Mouse (Mus musculus): ENCODE data around the gene Zbtb46. TPM values are rescaled to one million over a fixed set of nuclear protein-coding genes. Genes with fewer than 3 reads are reported as not detected.

The Zbtb46 gene
- polyA plus RNA-seq, 1 experiment from 2014 or later = 15.5 TPM

DNA sequence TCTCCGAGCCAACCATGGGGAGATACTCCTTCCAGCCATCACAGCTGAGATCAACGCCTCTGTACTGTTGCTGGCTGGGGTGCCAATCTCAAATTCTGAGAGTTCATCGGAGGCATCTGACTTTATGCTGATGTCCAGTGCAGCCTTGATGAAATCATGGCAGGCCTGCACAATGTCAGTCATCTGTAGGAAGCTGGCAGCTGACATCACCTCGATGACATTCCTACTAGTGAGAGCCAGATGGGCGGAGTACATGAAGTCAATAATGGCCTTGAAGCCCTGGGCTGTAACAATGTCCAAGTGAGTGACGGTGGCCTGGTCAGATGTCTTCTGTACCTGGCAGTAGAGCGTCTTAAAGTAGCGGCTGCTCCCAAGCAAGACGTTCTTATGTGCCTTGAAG, 35.4 kb downstream of the Zbtb46 start:
- 86% methylated on average over 9 of the region's 9 CpGs for WGBS (ENCODE audit: insufficient replicate concordance)
- Histone ChIP-seq H3K9me3 (replicated peaks) (no peaks in the 10 kb centered on the region), H3K27me3 (replicated peaks) (no peaks in the 10 kb centered on the region), H3K36me3 (peaks cover 27% of the 10 kb centered on the region), H3K4me3 (no peak overlapping the region), H3K27ac (0 out of 2 replicates have a peak overlapping the region, but pooled peaks have one; percentile 38), H3K4me2 (no peak overlapping the region), H3K4me1 (peaks cover 82% of the 10 kb centered on the region), H3K9ac (no peak overlapping the region)
- ATAC-seq = no peak

DNA sequence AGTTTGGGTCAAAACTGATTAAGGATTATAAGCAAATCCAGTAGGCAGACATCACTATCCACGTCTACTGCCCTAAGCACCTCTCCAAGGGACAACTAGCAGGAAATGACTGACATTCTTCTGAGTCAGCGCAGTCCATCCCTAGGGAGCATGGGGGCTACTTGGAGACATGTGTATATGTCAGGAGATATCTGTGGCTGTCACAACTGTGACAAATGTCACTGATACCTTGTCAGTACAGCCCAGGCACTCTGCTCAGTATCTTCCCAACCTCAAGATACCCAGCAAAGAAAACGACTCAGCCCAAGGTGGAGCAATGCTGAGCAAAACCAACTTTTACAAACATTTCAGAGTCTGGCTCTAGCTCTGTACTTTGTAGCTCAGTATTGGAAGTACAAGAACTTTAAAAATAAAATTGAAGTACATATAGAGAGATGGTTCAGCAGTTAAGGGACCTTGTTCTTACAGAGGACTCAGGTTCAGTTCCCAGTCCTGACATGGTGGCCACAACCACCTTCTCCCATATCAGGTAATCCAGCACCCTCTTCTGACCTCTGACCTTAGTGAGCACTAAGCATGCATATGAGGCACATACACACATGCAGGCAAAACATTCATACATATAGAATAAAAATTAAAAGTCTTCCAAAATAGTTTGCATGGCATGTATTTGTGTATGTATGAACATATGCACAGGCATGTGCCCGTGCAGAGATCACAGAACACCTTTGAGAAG, 38.2 kb downstream of the Zbtb46 start:
- Histone ChIP-seq H3K9me3 (replicated peaks) (no peaks in the 10 kb centered on the region), H3K4me3 (peak overlapping the region; percentile 1; the same call in 1 of the 2 replicates), H3K36me3 (peaks cover 41% of the 10 kb centered on the region), H3K9ac (peak overlapping the region; percentile 9; the same call in 1 of the 2 replicates), H3K4me2 (peak overlapping the region; percentile 51), H3K27ac (peak overlapping the region; percentile 84), H3K4me1 (peaks cover 97% of the 10 kb centered on the region), H3K27me3 (replicated peaks) (no peaks in the 10 kb centered on the region)
- peak; percentile 84 for ATAC-seq
- WGBS (ENCODE audit: insufficient replicate concordance) = 30% methylated on average over 4 of the region's 4 CpGs

DNA sequence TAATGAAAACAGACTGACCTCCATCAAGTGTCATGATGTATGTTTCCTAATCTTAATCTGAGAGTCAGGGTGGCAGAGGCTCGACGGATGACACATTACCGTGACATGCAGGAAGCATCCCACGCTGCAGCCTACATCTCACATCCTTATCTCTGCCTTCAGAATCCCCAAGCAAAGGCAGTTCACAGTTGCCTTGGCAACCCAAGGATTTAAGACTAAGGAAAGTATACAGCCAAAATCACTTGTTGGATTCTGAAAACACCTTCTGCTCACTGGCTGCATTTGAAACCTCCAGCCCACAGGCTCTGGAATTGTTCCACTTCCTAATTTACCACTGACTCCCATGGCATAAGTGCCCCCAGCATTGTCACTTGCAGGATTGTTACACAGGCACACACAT, 38.8 kb downstream of the Zbtb46 start:
- Histone ChIP-seq H3K4me2 (peak overlapping the region; percentile 51), H3K36me3 (peaks cover 45% of the 10 kb centered on the region), H3K27ac (peak overlapping the region; percentile 84), H3K4me3 (peak overlapping the region; percentile 1; the same call in 1 of the 2 replicates), H3K27me3 (replicated peaks) (no peaks in the 10 kb centered on the region), H3K9ac (peak overlapping the region; percentile 9; the same call in 1 of the 2 replicates), H3K9me3 (replicated peaks) (no peaks in the 10 kb centered on the region), H3K4me1 (peaks cover 96% of the 10 kb centered on the region)
- 16% methylated on average over 4 of the region's 4 CpGs for WGBS (ENCODE audit: insufficient replicate concordance)
- peak; percentile 23; the same call in 1 of the 2 replicates for ATAC-seq

DNA sequence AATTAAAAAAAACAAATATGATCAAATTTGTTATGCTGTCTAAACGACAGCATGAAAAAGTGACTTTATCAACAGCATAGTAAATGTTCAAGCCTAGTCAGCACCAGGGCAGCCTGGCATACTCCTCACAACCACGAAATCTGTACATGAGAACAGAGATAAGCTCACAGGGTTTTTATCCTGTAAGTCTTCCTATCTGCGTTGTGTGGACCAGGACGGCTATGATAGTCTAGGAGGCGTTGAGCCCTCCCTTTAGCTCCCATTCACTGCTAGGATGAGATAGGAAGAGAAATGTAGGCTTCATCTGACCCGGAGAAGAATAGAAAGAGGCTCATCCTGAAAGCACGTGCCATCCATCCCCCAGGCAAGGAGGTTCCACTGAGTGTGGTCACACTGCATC, 39.9 kb downstream of the Zbtb46 start:
- H3K27me3 ChIP-seq (replicated peaks) = no peaks in the 10 kb centered on the region
- H3K4me2 ChIP-seq = peak overlapping the region; percentile 51
- H3K4me1 ChIP-seq = peaks cover 86% of the 10 kb centered on the region
- peak overlapping the region; percentile 84 for H3K27ac ChIP-seq
- ATAC-seq = peak; percentile 87
- H3K36me3 ChIP-seq = peaks cover 44% of the 10 kb centered on the region
- 16% methylated on average over 7 of the region's 7 CpGs for WGBS (ENCODE audit: insufficient replicate concordance)
- no peak overlapping the region; the same call in 1 of the 2 replicates for H3K9ac ChIP-seq
- H3K4me3 ChIP-seq = 0 out of 2 replicates have a peak overlapping the region, but pooled peaks have one; percentile 3
- H3K9me3 ChIP-seq (replicated peaks) = no peaks in the 10 kb centered on the region

DNA sequence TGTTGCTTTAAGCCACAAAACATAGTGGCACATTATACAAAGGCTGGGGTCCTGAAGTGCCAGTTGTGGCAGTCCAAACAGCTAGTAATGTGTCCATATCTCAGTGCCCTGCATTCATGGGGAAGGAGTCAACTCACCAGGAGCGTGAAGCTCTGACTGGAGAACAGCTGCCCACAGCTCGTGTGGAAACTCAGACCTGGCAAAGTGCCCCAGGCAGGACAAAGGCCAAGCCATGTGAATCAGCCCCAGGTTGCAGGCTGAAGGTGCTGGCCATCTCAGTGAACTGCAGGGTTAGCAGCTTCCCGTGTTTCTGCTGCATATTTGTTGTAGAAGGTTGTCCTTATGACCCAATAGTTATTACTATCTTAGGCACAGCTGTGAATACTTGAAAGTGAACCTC, 43.3 kb downstream of the Zbtb46 start:
- WGBS (ENCODE audit: insufficient replicate concordance) = 67% methylated on average over 3 of the region's 3 CpGs

DNA sequence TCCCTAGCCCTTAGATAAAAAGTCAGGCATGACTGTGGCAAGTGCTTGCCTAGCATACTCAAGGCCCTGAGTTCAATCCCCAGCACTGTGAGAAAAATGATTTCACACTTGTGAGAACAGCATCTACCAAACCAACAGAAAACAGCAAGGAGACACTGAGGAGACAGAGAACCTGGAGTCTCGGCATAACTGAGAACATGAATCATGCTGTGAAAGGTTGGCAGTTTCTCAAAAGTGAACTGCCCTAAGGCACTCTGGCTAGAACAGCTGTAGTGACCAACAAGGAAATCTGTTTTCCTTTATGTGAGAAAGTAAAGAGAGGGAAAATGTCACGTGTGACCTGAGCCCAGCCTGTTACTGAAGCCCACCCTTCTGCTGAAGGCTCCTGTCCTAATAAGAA, 46.1 kb downstream of the Zbtb46 start:
- no peak overlapping the region for H3K4me2 ChIP-seq
- 69% methylated on average over 2 of the region's 2 CpGs for WGBS (ENCODE audit: insufficient replicate concordance)
- no peaks in the 10 kb centered on the region for H3K9me3 ChIP-seq (replicated peaks)
- peaks cover 49% of the 10 kb centered on the region for H3K4me1 ChIP-seq
- H3K4me3 ChIP-seq = no peak overlapping the region
- peaks cover 44% of the 10 kb centered on the region for H3K36me3 ChIP-seq
- H3K9ac ChIP-seq = no peak overlapping the region
- ATAC-seq = no peak
- peak overlapping the region; percentile 46; the same call in 1 of the 2 replicates for H3K27ac ChIP-seq
- H3K27me3 ChIP-seq (replicated peaks) = no peaks in the 10 kb centered on the region

More for the DNA sequence above, 43.3 kb downstream of the Zbtb46 start:
- Histone ChIP-seq H3K9ac (no peak overlapping the region), H3K9me3 (replicated peaks) (no peaks in the 10 kb centered on the region), H3K27ac (no peak overlapping the region), H3K27me3 (replicated peaks) (no peaks in the 10 kb centered on the region), H3K4me1 (peaks cover 69% of the 10 kb centered on the region), H3K4me2 (no peak overlapping the region), H3K36me3 (peaks cover 33% of the 10 kb centered on the region), H3K4me3 (no peak overlapping the region)
- no peak for ATAC-seq

DNA sequence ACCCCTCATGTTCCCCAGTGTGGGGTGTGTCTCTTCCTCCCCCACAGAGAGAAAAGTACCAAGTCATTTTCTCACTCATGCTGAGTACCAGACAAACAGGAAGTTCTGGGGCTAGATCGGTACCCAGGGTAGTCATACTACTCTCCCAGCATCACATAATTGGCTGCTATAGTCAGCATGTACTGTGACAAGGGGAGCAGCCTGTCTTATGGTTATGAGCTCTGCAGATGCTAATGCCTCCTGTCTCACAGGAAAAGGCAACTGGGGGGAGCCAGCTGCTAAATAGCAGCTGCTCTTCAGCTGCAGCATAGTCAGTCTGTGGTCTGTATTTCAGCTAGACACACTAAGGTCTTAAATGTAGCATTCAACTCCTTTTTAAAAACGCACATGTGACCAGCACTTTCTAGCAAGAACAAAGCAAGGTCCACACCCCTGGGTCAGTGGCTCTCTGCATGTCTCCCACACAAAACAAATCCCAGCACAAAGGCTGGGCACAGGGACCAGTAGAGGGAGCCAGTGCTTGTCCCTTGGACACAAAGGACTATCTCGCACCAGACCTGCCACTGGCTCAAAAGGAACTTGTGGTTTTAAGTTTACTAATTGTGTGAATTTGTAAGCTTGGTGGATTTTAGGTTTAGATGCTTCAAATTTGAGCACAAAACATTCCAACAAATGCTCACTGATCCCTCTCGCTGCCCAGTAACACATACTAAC, 48.3 kb downstream of the Zbtb46 start:
- peaks cover 27% of the 10 kb centered on the region for H3K4me1 ChIP-seq
- no peak overlapping the region for H3K9ac ChIP-seq
- H3K27ac ChIP-seq = peak overlapping the region; percentile 49; the same call in 1 of the 2 replicates
- H3K27me3 ChIP-seq (replicated peaks) = no peaks in the 10 kb centered on the region
- H3K36me3 ChIP-seq = peaks cover 44% of the 10 kb centered on the region
- 45% methylated on average over 4 of the region's 4 CpGs for WGBS (ENCODE audit: insufficient replicate concordance)
- no peak overlapping the region for H3K4me2 ChIP-seq
- peak; percentile 67; the same call in 1 of the 2 replicates for ATAC-seq
- H3K9me3 ChIP-seq (replicated peaks) = no peaks in the 10 kb centered on the region
- H3K4me3 ChIP-seq = no peak overlapping the region

DNA sequence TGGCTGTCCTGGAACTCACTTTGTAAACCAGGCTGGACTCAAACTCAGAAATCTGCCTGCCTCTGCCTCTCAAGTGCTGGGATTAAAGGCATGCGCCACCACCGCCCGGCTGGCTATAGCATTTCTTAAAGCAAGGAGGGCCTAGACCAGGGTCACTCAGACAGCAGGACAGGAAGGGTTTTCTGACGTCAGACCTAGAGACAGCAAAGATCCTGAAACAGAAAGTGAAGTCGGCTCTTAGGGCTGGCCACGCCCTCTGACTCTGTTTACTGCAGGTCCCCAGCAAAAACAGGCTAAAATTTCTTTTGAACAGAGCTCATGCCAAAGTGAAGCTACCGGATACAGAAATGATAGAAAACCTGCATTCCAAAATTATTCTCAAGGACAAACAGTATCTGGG, 49.6 kb downstream of the Zbtb46 start:
- Histone ChIP-seq H3K9me3 (replicated peaks) (no peaks in the 10 kb centered on the region), H3K4me3 (no peak overlapping the region), H3K27ac (no peak overlapping the region; the same call in 1 of the 2 replicates), H3K36me3 (peaks cover 55% of the 10 kb centered on the region), H3K9ac (no peak overlapping the region), H3K4me1 (peaks cover 30% of the 10 kb centered on the region), H3K27me3 (replicated peaks) (no peaks in the 10 kb centered on the region), H3K4me2 (no peak overlapping the region)
- 78% methylated on average over 7 of the region's 7 CpGs for WGBS (ENCODE audit: insufficient replicate concordance)
- no peak for ATAC-seq

DNA sequence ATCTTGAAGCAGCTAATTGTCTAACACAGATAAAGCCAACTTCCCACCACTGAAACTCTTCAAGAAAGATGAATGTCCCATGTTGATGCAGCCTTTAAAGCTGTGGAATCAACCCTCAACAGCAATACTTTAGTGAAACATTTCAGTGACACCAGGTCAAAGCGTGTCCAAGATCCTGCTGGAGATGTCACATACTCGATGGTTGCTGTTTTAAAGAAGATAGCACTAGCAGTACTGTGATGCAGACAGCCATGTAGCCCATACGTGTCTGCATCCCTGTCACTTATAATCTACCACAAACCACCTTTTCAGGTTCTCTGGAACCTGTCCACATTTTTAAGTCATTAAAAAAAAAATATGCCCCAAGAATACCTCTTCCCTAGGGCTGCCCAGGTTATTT, 55.5 kb downstream of the Zbtb46 start:
- Histone ChIP-seq H3K9me3 (replicated peaks) (no peaks in the 10 kb centered on the region), H3K27ac (no peak overlapping the region)
- WGBS (ENCODE audit: insufficient replicate concordance) = 64% methylated on average over 3 of the region's 3 CpGs

DNA sequence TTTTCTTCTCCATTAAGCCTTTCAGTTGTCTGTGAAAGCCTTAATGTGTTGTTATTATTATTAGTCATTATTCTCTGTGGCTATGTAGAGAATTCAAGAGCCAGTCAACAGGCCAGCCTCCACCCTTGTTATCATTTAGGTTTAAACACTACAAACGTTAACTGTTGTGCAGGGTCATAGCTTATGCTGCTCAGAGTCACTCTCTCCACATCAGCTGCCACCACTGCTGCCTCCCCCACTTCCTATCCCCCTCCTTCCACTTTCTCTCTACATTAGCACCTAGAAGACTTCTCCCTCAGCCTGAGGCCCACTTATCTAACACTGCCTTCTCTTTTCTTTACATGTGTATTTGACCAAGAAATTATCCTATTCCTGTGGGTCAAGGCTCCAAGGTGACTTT, 57.7 kb downstream of the Zbtb46 start:
- WGBS (ENCODE audit: insufficient replicate concordance) = 4% methylated on average over 1 of the region's 1 CpGs
- peak; percentile 50 for ATAC-seq
- Histone ChIP-seq H3K4me3 (no peak overlapping the region), H3K36me3 (peaks cover 33% of the 10 kb centered on the region), H3K4me2 (no peak overlapping the region), H3K4me1 (peaks cover 36% of the 10 kb centered on the region), H3K9me3 (replicated peaks) (no peaks in the 10 kb centered on the region), H3K9ac (no peak overlapping the region), H3K27ac (peak overlapping the region; percentile 17; the same call in 1 of the 2 replicates), H3K27me3 (replicated peaks) (no peaks in the 10 kb centered on the region)

More for the DNA sequence above, 55.5 kb downstream of the Zbtb46 start:
- no peak overlapping the region for H3K9ac ChIP-seq
- H3K4me1 ChIP-seq = peaks cover 36% of the 10 kb centered on the region
- H3K36me3 ChIP-seq = peaks cover 37% of the 10 kb centered on the region
- H3K27me3 ChIP-seq (replicated peaks) = no peaks in the 10 kb centered on the region
- H3K4me3 ChIP-seq = no peak overlapping the region
- ATAC-seq = no peak
- H3K4me2 ChIP-seq = no peak overlapping the region

DNA sequence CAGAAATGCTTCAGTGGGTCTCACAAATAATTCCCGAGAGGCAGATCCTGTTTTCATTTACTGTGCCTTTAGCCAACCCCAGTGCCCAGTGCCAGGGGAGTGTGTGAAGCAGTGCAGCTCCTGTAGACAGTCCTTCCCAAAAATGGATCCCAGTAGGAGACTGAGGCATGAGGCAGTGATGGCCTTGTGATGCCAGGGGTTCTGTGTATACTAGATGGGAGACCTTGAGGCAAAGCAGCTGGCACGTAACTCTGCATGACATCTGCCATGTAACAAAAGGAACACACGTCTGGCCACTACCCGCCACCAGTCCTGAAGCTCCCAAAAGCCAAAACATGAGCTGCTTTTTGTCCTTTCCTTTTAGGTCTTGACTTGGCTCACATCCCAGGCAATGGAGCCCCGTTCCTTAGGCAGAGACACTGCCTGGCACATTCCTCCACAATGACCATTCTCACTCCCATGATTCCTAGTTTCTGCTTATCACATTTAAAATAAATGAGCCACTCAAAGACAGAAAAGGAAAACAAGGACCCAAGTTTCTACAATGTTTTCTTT, 61.9 kb downstream of the Zbtb46 start:
- H3K27ac ChIP-seq = no peak overlapping the region
- 86% methylated on average over 5 of the region's 5 CpGs for WGBS (ENCODE audit: insufficient replicate concordance)
- H3K27me3 ChIP-seq (replicated peaks) = no peaks in the 10 kb centered on the region
- no peak overlapping the region for H3K9ac ChIP-seq
- ATAC-seq = no peak
- H3K4me2 ChIP-seq = no peak overlapping the region
- H3K4me3 ChIP-seq = no peak overlapping the region
- peaks cover 12% of the 10 kb centered on the region for H3K4me1 ChIP-seq
- no peaks in the 10 kb centered on the region for H3K9me3 ChIP-seq (replicated peaks)
- peaks cover 39% of the 10 kb centered on the region for H3K36me3 ChIP-seq

DNA sequence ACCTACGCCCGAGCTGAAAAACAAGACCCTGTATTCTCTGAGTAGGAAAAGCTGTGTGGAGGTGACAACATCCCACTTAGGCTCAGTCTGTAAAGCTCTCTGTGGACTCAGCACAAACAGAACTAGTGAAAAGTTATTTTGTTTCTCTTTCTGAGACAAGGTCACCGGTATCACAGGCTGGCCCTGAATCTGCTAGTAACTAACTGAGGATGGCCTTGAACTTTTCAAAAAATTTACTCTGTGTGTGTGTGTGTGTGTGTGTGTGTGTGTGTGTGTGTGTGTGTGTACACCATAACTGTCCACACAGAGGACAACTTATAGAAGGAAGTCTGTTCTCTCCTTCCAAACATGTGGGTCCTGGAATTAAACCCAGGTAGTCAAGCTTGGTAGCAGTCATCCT, 65.1 kb downstream of the Zbtb46 start:
- Histone ChIP-seq H3K36me3 (peaks cover 68% of the 10 kb centered on the region), H3K27me3 (replicated peaks) (no peaks in the 10 kb centered on the region), H3K9me3 (replicated peaks) (no peaks in the 10 kb centered on the region), H3K27ac (no peak overlapping the region), H3K4me3 (no peak overlapping the region), H3K4me2 (no peak overlapping the region), H3K4me1 (no peaks in the 10 kb centered on the region), H3K9ac (no peak overlapping the region)
- WGBS (ENCODE audit: insufficient replicate concordance) = 89% methylated on average over 3 of the region's 3 CpGs
- no peak for ATAC-seq
